Mouse (Mus musculus) thymus, postnatal 0 days (tissue): ENCODE data around the gene Gnb4. TPM values are rescaled to one million over a fixed set of nuclear protein-coding genes. Genes with fewer than 3 reads are reported as not detected.

ENCODE experiments used
- DNase-seq: peaks from one replicate; pipeline ENCODE4 v3.0.0-alpha.2; 2015; ENCODE audit warnings: low spot score
- polyA plus RNA-seq: library from polyadenylated mRNA; unstranded; fragments of >200 nt; fragmentation: Nextera tagmentation; extraction: Ambion mirVana; gene quantifications from 2 replicates; pipeline ENCODE4 v1.2.1, GENCODE M21; 2015

The Gnb4 gene
- polyA plus RNA-seq, 1 experiment from 2014 or later = 45.5 TPM

GRCm38 (mm10) chr3:32615376-32615775, 1.0 kb downstream of the Gnb4 start:
- DNase-seq = no peak

DNA sequence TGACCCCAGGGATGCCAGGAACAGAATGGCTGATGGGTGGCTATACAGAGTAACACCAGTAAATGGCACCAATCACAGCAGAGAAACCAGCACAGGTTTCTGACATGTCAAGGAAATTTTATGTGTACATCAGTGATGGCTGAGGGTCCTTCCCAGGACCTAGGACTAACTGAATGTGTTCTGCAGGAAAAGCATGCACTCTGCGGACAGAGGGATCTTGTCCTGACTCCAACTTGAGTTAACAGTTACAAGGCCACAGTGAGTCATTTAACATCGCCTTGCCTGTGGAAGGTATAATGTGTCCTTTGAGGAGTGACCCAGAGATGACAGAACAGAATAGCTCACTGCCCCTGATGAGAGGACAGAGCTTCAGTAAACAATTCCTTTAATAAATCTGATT, 1.6 kb downstream of the Gnb4 start:
- no peak for DNase-seq

GRCm38 (mm10) chr3:32611606-32612170, 4.7 kb downstream of the Gnb4 start:
- no peak for DNase-seq

GRCm38 (mm10) chr3:32610560-32610959, 5.8 kb downstream of the Gnb4 start:
- DNase-seq = peak; percentile 32

DNA sequence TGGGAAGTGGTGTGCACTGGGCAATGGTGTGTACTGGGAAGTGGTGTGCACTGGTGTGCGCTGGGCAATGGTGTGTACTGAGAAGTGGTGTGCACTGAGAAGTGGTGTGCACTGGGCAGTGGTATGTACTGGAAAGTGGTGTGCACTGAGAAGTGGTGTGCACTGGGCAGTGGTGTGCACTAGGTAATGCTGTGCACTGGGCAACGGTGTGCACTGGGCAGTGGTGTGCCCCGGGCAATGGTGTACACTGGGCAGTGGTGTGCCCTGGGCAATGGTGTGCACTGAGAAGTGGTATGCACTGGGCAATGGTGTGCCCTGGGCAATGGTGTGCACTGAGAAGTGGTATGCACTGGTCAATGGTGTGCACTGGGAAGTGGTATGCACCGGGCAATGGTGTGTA, 7.2 kb downstream of the Gnb4 start:
- no peak for DNase-seq

GRCm38 (mm10) chr3:32601055-32601454, 15.3 kb downstream of the Gnb4 start:
- no peak for DNase-seq

GRCm38 (mm10) chr3:32599328-32599727, 17.1 kb downstream of the Gnb4 start:
- DNase-seq = no peak

DNA sequence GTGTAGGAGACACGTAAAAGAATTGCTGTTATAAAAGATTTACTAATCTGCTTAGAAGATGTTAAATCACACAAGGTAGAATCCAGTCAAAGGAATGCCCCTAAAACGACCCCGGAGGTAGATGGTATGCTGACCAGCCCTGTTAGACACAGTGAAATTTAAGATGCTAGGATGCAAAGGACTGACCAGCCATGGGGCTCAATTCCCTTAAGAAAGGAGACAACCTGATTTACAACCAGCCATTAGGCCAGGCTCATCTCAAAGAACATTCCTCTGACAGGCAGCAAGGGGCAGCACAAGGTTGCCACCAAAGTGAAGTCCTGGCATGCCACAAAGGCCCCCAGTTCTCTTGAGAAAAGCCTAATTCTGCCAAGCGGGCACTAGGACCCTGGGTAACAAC, 21.3 kb downstream of the Gnb4 start:
- DNase-seq = no peak

GRCm38 (mm10) chr3:32586274-32586673, 30.1 kb downstream of the Gnb4 start:
- DNase-seq = no peak

DNA sequence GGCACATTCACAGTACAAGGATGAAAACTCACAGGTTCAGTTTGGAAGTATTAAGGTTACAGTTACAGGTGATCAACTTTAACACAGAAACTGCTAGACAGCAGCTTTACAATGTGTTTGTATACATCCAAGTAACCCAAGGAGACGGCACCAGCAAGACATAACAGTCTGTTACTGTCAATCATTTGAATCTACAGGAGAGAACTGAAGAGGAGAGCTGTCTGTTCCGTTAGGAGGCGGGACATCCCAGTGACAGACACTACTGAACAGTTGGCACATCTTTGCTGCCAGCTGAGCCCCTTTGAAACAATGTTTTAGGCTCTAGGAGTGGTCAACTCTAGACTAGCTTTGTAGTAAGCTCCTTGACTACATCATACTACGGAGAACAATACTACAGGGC, 32.9 kb downstream of the Gnb4 start:
- no peak for DNase-seq

- no peak for DNase-seq
Observed at GRCm38 (mm10) chr3:32581911-32582310, 34.5 kb downstream of the Gnb4 start.

GRCm38 (mm10) chr3:32580738-32581137, 35.6 kb downstream of the Gnb4 start:
- no peak for DNase-seq

GRCm38 (mm10) chr3:32578772-32579171, 37.6 kb downstream of the Gnb4 start:
- DNase-seq = no peak

DNA sequence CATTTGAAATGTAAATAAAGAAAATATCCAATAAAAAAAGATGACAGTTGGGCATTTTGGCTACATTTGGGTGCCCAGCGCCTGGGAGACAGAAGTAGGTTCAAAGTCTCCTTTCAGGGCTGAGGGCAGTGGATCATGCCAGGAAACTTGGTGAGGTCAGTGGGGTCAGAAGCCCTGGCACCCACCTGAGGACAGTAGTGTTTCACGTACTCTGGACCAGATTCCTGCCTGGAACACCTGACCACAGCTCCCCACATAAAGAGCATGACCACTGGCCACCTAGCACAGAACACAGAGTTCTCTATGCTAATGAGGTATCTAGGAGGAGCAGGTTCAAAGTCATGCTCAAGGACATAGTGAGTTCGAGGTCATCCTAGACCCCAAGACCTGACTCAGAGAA, 41.2 kb downstream of the Gnb4 start:
- no peak for DNase-seq

DNA sequence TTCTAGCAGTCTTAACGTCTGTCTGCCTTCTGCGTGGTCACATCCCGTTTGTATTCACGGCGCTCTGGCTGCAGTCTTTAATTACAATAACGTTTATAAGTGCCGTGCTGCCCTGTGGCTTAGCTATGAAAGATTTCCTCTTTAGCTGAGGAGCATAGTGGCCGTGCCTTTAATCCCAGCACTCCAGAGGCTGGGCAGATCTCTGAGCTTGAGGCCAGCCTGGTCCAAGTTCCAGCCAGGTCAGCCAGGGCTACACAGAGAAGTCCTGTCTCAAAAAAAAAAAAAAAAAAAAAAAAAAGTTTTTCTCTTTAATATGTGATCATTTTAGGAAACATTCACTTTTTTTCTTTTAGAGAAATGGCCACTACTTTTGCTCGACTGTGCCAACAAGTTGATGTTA, 42.5 kb downstream of the Gnb4 start:
- no peak for DNase-seq

DNA sequence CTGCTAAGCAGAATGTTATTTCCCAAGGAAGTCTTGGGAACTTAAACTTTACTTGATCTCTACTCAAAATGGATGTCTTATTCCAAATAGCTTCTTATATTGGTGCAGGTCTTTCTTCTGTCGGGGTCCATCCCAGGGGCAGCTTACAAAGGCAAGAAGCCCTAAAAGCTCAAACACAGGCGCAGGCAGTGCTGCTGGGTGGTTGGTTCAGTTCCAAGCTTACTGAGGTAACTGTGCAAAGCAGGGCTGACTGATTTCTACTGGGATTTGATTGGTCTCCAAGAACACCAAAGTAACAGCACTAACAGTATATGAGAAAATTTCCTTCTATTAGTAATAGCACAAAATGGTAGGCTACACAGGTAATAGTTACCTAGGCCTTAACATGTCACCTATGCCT, 43.3 kb downstream of the Gnb4 start:
- DNase-seq = no peak

DNA sequence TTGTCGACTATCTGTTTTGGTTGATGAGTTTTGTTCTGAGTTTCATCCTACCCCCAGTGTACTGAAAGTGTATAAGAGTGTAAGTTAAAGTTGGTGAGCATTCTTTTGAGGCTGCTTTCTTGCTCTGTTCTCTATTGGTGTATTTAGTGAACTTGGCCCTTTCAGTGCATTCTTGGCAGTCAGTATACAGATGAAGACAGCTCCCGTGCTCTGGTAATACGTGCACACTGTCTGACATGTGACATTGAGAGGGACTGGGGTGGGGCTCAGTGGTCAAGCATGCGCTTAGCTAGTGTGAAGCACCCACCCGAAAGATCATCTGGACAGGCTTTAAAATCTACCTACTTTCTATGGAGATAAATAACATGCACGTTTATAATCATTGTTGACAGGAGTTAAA, 53.0 kb downstream of the Gnb4 start:
- DNase-seq = no peak

GRCm38 (mm10) chr3:32553061-32553460, 63.3 kb downstream of the Gnb4 start:
- DNase-seq = peak; percentile 18

GRCm38 (mm10) chr3:32538091-32538490, 78.3 kb downstream of the Gnb4 start:
- no peak for DNase-seq

GRCm38 (mm10) chr3:32537556-32537955, 78.8 kb downstream of the Gnb4 start:
- no peak for DNase-seq

DNA sequence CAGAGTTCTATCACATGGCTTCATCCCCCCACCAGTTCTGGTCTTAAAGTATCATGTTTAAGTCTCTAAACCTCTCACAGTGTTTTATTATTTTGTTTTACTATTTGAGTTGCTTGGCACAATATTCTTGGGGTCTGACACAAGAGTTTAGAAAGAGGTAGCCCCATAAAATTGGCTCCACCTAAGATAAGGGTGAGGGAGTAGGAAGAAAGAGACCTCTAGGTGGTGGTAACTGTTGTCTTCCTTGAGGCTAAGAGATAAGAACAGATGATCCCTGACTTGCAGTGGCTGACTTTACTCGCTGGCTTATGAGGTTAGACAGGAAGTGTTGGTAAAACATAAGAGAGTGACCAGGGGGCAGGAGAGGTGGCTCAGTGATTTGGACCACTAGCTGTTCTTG, 80.7 kb downstream of the Gnb4 start:
- no peak for DNase-seq
